Mouse (Mus musculus): ENCODE measurements around the gene Bach1. TPM values are rescaled to one million over a fixed set of nuclear protein-coding genes. Genes with fewer than 3 reads are reported as not detected.

Gene Bach1
- total RNA-seq, 2 experiments from 2014 or later, result 28.3 to 31.8 TPM

DNA sequence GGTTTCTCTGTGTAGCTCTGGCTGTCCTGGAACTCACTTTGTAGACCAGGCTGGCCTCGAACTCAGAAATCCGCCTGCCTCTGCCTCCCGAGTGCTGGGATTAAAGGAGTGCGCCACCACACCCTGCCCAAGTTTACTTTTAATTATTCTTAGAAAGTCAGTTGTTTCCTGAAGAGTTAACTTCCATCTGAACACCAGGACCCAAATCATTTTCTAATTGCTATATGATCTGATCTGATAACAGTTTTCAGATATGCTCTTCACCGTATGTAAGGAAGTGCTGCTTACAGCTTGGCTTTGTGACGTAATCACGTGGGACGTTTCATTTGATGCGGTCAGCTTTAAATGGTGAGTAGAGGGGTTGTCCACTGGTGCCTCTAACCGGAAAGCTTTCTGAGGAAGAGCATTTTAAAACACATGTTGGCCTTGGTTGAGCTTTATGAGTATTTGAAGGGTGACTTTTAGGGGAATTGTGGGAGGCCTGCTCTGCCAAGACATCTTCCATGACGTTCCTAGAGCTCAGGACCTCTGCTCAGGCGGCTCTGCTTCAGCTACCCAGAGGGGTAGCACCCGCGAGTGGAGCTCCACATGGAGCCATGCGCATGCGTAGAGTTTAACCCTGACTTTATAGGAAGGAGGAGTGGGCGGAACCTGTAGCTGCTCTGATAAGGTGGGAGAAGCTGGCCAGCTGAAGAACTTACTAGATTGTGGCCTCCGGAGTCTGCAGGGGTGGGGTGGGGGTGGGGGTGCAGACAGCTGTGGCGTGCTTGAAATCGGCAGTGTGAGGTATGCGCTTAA, 39.3 kb downstream of the Bach1 start:
- no peak for DNase-seq

DNA sequence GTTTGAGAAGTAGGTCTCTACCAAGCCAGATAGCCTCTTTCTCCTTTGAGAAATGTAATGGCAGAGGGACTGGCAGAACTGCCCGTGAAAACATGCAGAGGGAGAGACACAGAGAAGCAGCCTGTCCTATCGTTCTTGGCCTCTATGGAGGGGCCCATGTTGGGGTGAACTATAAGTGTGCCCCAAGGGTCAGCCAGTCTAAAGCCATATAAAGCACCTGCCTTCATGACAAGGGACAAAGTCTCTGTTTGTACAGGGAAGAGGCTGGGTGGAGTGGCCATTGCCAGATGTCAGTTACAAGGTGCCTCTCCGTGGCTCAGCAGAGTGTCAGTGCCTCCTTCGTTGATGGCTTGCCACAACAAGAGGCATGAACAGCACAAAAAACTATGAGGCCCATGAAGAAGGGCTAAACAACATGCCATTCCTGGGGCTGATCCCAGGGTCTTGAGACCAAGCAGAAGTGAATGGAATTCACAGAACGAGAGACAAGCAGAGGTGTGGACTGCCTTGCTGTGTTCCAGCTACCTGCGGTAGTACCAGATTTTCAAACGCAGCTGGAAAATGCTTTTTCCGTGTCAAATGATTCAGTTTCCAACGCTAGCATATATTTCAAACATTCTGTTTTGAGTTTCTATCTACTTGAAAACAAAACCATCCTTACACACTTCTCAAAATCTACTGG, 42.4 kb downstream of the Bach1 start:
- no peak for DNase-seq

GRCm38 (mm10) chr16:87743661-87744060, 44.9 kb downstream of the Bach1 start:
- no peak for DNase-seq

- no peak for DNase-seq
Observed at GRCm38 (mm10) chr16:87744338-87744737, 45.6 kb downstream of the Bach1 start.

DNA sequence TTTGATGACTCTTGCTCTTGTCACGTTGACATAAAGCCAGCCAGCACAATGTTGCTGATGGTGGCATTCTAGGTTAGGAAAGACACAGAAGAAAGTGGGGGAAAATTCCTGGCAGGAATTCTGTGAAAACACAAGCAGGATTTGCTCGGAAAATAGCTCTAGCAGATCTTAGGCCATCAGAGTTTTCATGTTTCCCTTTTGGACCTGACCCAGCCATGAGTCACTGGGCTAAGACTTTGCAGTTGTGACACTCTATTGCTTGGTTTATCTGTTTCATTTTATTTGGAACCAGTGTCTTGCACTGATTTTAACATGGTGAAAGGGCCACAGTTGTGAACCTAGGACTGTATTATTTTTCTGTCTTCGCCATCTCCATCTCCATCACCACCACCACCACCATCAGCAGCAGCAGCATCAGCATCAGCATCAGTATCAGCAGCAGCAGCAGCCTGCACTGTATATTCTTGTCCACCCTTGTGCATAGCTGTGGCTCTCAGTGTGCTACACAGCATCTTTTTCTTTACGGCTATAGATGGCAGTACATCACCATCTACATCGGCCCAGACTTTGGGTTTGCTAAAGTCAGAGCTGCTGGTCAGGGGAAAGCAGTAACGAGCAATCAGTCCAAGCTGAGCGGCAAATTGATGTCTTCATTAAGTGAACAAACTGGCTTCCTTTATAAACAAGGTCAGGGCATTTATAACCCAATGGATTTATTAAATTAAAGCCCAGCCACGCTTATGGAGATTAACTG, 46.6 kb downstream of the Bach1 start:
- peak in 1 of 2 experiments; percentile 44 for DNase-seq

DNA sequence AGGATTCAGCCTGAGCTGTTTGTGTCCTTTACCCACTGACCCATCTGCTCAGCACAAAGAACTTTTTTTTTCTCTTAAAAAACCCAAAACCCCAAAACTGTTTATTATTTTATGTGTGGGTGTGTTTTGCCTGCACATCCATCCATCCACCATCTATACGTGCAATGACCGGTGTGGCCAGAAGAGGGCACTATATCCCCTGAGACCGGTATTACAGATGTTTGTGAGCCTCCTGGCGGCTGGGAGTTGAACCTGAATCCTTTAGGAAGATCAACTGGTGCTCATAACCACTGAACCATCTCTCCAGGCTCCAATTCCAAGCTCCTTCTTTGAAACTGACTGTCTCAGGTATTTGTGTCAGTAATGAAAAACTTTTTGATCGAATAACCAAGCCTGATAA, 48.0 kb downstream of the Bach1 start:
- peak; percentile 74 to 88 for DNase-seq

GRCm38 (mm10) chr16:87751243-87751642, 52.5 kb downstream of the Bach1 start:
- DNase-seq, result no peak

DNA sequence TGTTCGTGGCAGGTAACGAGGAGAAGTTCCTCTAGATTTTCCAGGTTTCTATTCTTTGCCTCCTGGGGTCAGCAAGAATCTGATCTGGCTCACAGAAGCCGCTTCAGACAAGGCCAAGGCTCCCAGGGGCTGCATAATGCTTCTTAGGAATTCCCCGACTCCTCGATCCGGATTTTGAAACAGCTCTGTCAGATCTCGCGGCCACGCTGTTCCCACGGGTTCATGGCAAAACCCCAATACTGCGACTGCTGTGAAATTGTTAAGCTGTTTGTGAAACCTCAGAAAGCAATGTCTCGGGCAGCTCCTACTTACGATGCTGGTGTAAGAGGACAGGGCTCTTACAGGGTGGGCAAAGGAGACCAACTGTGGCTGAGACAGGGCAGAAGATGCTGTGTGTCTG, 53.7 kb downstream of the Bach1 start:
- no peak for DNase-seq

DNA sequence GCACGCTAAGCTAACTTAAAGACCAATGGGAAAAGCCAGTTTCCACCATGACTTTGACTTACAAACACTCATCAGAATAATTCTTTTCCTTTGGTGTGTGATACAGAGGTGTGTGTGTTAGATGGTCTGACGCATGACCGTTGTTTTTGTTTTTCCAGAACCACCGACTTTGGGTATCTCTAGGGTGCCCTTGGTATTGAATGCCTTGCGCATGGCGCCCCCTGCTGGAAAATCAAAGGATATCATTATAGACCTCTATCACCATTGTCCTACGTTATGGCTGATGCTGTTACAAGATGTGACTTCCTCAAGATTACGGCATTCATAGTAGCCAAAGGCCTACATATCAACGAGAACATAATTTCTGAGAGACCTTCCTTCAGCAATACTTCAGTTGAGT, 56.1 kb downstream of the Bach1 start:
- peak; percentile 54 to 87 for DNase-seq

DNA sequence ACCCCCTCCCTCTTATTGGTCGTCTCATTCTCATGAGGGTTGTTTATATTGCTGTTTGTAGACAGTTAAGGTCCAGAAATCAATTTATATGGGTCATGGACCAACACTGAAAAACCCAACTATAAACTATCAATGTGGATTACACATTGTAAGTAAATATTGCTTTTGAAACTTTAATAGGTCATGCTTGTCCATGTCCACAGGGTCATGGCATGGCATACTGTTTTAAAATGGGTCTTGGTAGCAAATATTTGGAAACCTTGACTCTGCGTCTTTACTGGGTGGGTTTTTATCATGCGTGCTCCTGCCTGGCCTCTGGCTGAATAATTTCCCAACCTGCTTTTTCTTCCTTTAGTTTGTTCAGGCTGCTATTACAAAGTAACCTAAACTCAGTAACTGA, 57.2 kb downstream of the Bach1 start:
- DNase-seq, result no peak

DNA sequence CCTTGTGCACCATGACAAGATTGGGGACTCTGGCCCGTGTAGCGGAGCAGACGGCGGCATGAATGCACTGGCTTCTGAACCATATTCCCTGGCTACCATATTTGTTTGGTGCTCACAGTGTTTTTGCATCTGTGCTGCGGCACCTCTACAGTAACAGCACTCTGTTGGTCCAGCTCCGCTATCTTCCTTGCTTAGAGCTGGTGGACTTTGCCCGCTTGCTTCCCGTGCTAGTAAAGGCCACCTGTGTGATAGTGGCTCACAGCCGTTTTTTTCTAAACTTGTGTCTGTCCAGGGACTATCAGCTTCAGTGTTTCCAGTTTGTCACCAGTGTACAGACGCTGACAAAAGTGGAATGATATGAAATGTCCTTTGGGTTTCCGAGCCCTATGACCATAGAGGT, 59.3 kb downstream of the Bach1 start:
- DNase-seq, result no peak

- no peak for DNase-seq
Observed at GRCm38 (mm10) chr16:87764668-87765109, 65.9 kb downstream of the Bach1 start.

DNA sequence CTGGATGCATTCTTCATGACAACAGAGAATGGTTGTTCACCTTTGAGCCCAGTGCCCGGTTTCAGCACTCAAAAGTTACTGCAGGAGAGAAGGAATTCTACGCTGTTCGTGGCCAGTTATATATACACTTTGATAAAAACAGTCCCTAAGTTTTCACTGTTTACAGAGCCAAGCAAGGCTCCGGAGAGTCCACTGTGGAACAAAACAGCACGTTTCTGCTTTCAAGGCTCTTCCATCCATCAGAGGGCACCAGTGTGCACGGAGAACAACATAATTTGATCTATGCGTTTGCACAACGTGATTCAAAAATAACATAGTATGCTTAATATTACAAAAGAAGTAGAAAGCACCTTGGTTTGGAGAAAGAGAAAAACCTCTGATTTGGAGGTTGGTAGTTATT, 67.2 kb downstream of the Bach1 start:
- DNase-seq, result no peak

- no peak for DNase-seq
Observed at GRCm38 (mm10) chr16:87770576-87770975, 71.8 kb downstream of the Bach1 start.

- no peak for DNase-seq
Observed at GRCm38 (mm10) chr16:87771926-87772325, 73.2 kb downstream of the Bach1 start.

DNA sequence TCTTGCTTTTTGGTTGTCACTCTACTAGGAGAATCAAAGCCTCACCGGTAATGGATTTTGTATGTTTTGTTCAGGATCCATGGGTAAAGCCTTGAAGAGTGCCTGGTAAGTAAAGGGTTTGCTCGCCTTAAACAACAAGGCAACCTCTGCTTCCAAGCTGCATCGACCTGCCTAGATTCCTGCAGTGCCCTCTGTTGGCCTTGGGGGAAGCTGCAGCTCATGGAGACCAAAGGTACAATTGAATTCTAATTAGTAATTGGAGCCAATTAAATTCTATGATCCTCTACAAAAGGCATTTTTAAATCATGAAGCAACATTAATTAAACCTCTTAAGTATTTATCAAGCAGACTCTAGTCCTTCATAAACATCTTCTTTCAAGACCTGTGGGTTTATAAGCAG, 75.7 kb downstream of the Bach1 start:
- peak in 1 of 2 experiments; percentile 26 for DNase-seq

DNA sequence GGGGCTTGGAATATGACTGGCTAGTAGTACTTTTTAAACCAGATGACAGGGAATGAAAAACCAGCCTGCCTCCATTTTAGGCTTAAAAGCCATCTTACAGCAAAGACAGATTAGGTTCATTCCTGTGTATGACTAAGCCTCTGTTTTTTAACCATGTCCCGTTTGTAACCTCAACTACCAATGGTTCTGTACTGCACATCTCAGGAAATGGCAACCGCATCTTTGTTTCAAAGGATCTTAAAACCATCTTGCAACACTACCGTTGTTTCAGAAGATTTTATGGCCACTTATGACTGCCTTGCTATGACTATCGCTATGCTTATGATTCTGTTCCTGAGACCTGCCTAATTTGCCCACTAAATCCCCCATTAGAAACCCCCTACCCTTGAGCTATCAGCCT, 78.6 kb downstream of the Bach1 start:
- no peak for DNase-seq

DNA sequence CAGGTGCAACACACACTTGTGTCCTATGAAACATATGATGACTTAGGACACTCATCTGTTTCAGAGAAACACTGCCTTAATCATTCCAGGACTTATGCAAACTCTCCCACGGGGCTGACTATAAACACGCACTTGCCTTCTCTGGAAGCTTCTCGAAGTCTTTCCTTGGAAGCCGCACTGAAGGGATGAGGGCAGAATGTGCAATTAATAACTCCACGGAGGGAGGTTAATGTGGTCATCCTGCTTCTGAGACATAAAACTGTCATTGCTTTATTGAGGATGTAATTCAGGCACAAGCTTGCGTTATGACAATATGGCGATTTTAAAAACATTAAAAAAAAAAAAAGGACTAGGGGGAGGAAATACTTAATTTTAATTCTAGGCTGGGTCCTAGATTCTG, 82.9 kb downstream of the Bach1 start:
- no peak for DNase-seq

Other genes with a start within 250 kb of the Bach1 start
- gene Usp16, start 244.2 kb upstream of the Bach1 start, total RNA-seq (2021), result 10 to 100 TPM; 30.6 to 39.8 TPM
- 100 to 1,000 TPM; 167 to 185 TPM for gene Cct8, start 203.1 kb upstream of the Bach1 start, total RNA-seq (2021)
- gene Map3k7cl, start 145.6 kb upstream of the Bach1 start, total RNA-seq (2021), result 1 to 10 TPM; 1.8 TPM